Mouse (Mus musculus) heart, postnatal 0 days (tissue): ENCODE data around the gene Dhx57. TPM values are rescaled to one million over a fixed set of nuclear protein-coding genes. Genes with fewer than 3 reads are reported as not detected.
A peak's percentile ranks its signal among the peaks of the same experiment; 100 is the strongest.

Experiments used
- ATAC-seq: fragments of 200-750 bp; cut with Nextera tagmentation; 2 replicates; pipeline ENCODE4 v1.8.0; 2017; ENCODE audit warnings: low read depth, moderate number of reproducible peaks, moderate library complexity; ENCODE audit not compliant: insufficient read depth
- DNase-seq: peaks from one replicate; pipeline ENCODE4 v3.0.0-alpha.2; 2016; ENCODE audit warnings: low spot score
- H3K27ac ChIP-seq: fragments of 300-500 bp; sonication (generic); 2 replicates; pipeline ENCODE4 v1.5.1; 2014; ENCODE audit warnings: low read depth, mild to moderate bottlenecking
- H3K27me3 ChIP-seq: fragments of 300-500 bp; sonication (generic); 2 replicates; pipeline ENCODE4 v1.6.1; 2014; ENCODE audit warnings: low read length, mixed read lengths; ENCODE audit not compliant: control insufficient read depth, insufficient read depth
- H3K36me3 ChIP-seq: fragments of 300-500 bp; sonication (generic); replicated peaks from 2 replicates; pipeline ENCODE4 v1.6.1; 2014; ENCODE audit warnings: low read length, mixed read lengths; ENCODE audit not compliant: control insufficient read depth, insufficient read depth
- H3K4me1 ChIP-seq: fragments of 300-500 bp; sonication (generic); 2 replicates; pipeline ENCODE4 v1.6.1; 2014; ENCODE audit warnings: antibody characterized with exemption; ENCODE audit not compliant: control insufficient read depth, insufficient read depth
- H3K4me2 ChIP-seq: fragments of 300-500 bp; sonication (generic); 2 replicates; pipeline ENCODE4 v1.6.1; 2014; ENCODE audit warnings: low read depth, mild to moderate bottlenecking, low read length, moderate library complexity
- H3K4me3 ChIP-seq: fragments of 300-500 bp; sonication (generic); 2 replicates; pipeline ENCODE4 v1.5.1; 2014; ENCODE audit warnings: low read depth, low read length
- H3K9ac ChIP-seq: fragments of 300-500 bp; sonication (generic); replicated peaks from 2 replicates; pipeline ENCODE4 v1.6.1; 2014; ENCODE audit warnings: low read depth, low read length, mixed read lengths
- H3K9me3 ChIP-seq: fragments of 300-500 bp; sonication (generic); replicated peaks from 2 replicates; pipeline ENCODE4 v1.6.1; 2016; ENCODE audit warnings: low read length; ENCODE audit not compliant: control insufficient read depth
- CTCF ChIP-seq: IDR thresholded peaks from 2 replicates; pipeline ENCODE4 v1.5.1; 2016; ENCODE audit warnings: antibody characterized with exemption, control low read depth, low read depth
- EP300 ChIP-seq: IDR thresholded peaks from 2 replicates; pipeline ENCODE4 v1.6.1; 2016; ENCODE audit warnings: antibody characterized with exemption, low read depth
- WGBS: fragments of 180-500 bp; shearing (Covaris S2); extraction: QIAGEN DNeasy Blood & Tissue Kit; methylation state at CpG from one replicate; pipeline ENCODE4 v1.1.7; 2014; 5-methylcytosine and 5-hydroxymethylcytosine counted together
- polyA plus RNA-seq: library from polyadenylated mRNA; unstranded; fragments of >200 nt; fragmentation: Nextera tagmentation; extraction: Ambion mirVana; gene quantifications from 2 replicates; pipeline ENCODE4 v1.2.1, GENCODE M21; 2015
- total RNA-seq: library from RNA; depleted of rRNA; stranded (reverse); fragments of >200 nt; gene quantifications from 2 replicates; pipeline ENCODE4 v1.2.3, GENCODE M21; 2014; ENCODE audit warnings: low replicate concordance

Gene Dhx57
- total and polyA plus RNA-seq, 2 experiments from 2014 or later = 2.9 to 3.7 TPM

DNA sequence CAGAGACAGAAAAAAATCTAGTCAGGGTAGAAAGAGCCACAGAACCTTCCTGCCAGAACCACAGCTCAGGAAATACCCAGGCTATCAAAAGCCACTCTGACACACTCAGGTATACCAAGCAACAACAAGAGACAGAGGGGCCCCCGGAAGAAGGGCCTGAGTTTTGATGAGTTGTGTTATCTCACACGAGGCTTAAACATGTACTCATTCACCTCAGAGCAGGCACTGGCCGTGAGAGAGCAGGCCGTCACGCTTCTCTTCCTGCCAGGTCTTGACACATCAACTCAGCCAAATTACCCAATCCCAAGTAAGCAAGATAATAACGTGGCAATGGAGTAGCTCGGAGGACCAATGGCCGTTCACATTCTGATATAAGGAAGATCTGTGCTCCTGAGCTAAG lies 33.4 kb upstream of the Dhx57 start:
- TF ChIP-seq EP300 = no peak
- no peak for TF ChIP-seq CTCF
- Histone ChIP-seq H3K4me3 (no peak overlapping the region), H3K9ac (no peak overlapping the region), H3K36me3 (no peaks in the 10 kb centered on the region), H3K27me3 (no peaks in the 10 kb centered on the region), H3K4me1 (no peaks in the 10 kb centered on the region; the same call in 1 of the 2 replicates), H3K9me3 (no peaks in the 10 kb centered on the region), H3K4me2 (no peak overlapping the region), H3K27ac (no peak overlapping the region)
- DNase-seq = no peak
- no peak for ATAC-seq
- 46% methylated on average over 8 of the region's 8 CpGs for WGBS

- no peak for TF ChIP-seq CTCF
- no peaks in the 10 kb centered on the region for H3K9me3 ChIP-seq
- 79% methylated on average over 4 of the region's 4 CpGs for WGBS
- DNase-seq (no peak), ATAC-seq (no peak)
- no peak overlapping the region for H3K9ac ChIP-seq
- no peak overlapping the region for H3K27ac ChIP-seq
- H3K4me1 ChIP-seq = no peaks in the 10 kb centered on the region; the same call in 1 of the 2 replicates
- H3K4me3 ChIP-seq = no peak overlapping the region
- no peak overlapping the region for H3K4me2 ChIP-seq
- no peaks in the 10 kb centered on the region for H3K27me3 ChIP-seq
- no peaks in the 10 kb centered on the region for H3K36me3 ChIP-seq
These were observed 32.7 kb upstream of the Dhx57 start for GRCm38 (mm10) chr17:80323015-80323414.

DNA sequence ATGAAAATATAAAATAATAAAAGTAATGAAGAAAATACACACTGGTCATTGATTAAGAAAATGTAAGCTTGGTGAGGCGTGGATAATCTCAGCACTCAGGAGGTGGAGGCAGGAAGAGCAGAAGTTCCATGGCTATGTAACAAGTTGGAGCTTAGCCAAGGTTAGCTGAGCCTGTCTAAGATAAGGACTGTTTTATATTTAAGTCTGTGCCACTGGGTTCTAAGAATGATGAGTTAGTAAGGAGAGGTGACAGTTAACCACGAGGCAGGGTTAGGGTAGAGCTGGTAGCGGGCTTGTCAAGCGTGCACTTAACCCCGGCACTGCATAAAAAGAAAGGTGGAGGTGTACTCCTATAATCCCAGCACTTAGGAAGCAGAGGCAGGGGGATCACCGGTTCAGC lies 32.0 kb upstream of the Dhx57 start:
- Histone ChIP-seq H3K27ac (no peak overlapping the region), H3K4me3 (no peak overlapping the region), H3K9me3 (no peaks in the 10 kb centered on the region), H3K36me3 (no peaks in the 10 kb centered on the region), H3K27me3 (no peaks in the 10 kb centered on the region), H3K4me1 (no peaks in the 10 kb centered on the region; the same call in 1 of the 2 replicates), H3K9ac (no peak overlapping the region), H3K4me2 (no peak overlapping the region)
- ATAC-seq (no peak), DNase-seq (peak; percentile 22)
- TF ChIP-seq EP300 (no peak), CTCF (no peak)
- 43% methylated on average over 6 of the region's 6 CpGs for WGBS

GRCm38 (mm10) chr17:80312405-80312804 lies 22.1 kb upstream of the Dhx57 start:
- DNase-seq = no peak
- H3K9ac ChIP-seq = no peak overlapping the region
- H3K9me3 ChIP-seq = no peaks in the 10 kb centered on the region
- no peaks in the 10 kb centered on the region for H3K27me3 ChIP-seq
- peaks cover 9% of the 10 kb centered on the region; the same call in 1 of the 2 replicates for H3K4me1 ChIP-seq
- TF ChIP-seq CTCF (no peak), EP300 (no peak)
- 73% methylated on average over 4 of the region's 4 CpGs for WGBS
- no peak overlapping the region for H3K4me2 ChIP-seq
- ATAC-seq = no peak
- no peaks in the 10 kb centered on the region for H3K36me3 ChIP-seq
- no peak overlapping the region for H3K27ac ChIP-seq
- H3K4me3 ChIP-seq = no peak overlapping the region

DNA sequence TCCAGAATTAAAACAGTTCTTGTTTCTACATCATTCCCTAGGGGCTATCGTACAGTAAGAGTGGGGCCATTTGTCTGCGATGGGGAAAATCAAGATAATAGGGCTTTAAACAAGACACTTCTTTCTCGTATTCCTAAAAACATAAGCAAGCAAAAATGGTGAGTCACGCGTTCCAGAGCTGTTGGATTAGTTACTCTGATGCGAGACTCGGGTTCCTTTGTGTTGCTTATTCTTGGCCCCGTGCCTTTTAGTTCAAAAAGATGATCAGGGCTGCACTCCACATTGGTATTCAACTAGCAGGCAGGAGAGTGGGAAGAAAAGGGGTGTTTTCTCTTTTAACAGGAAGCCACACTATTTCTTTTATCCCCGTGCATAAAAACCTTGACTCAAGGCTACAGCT lies 21.5 kb upstream of the Dhx57 start:
- no peaks in the 10 kb centered on the region for H3K27me3 ChIP-seq
- no peak overlapping the region for H3K9ac ChIP-seq
- no peak overlapping the region for H3K4me2 ChIP-seq
- H3K36me3 ChIP-seq = no peaks in the 10 kb centered on the region
- TF ChIP-seq EP300 (no peak), CTCF (no peak)
- no peaks in the 10 kb centered on the region for H3K9me3 ChIP-seq
- DNase-seq (peak; percentile 9), ATAC-seq (no peak)
- H3K27ac ChIP-seq = no peak overlapping the region
- H3K4me3 ChIP-seq = no peak overlapping the region
- peaks cover 9% of the 10 kb centered on the region; the same call in 1 of the 2 replicates for H3K4me1 ChIP-seq
- WGBS = 61% methylated on average over 9 of the region's 9 CpGs

GRCm38 (mm10) chr17:80307251-80307650 lies 17.0 kb upstream of the Dhx57 start, which contains the start of gene Arhgef33:
Gene Arhgef33, plus strand, starts transcription at chr17:80307407.
- H3K9ac ChIP-seq = no peak within 1 kb of the TSS
- peaks cover 9% of the 10 kb centered on the region; the same call in 1 of the 2 replicates for H3K4me1 ChIP-seq
- TF ChIP-seq CTCF = no peak
- no peak for TF ChIP-seq EP300
- no peak for DNase-seq
- no peak within 1 kb of the TSS for H3K4me2 ChIP-seq
- 72% methylated on average over 1 of the region's 1 CpGs for WGBS
- H3K27ac ChIP-seq = no peak within 1 kb of the TSS
- H3K36me3 ChIP-seq = no peaks in the 10 kb centered on the region
- no peaks in the 10 kb centered on the region for H3K27me3 ChIP-seq
- no peaks in the 10 kb centered on the region for H3K9me3 ChIP-seq
- ATAC-seq = no peak
- H3K4me3 ChIP-seq = no peak within 1 kb of the TSS
